Mouse (Mus musculus): ENCODE data around the gene Sit1. TPM values are rescaled to one million over a fixed set of nuclear protein-coding genes. Genes with fewer than 3 reads are reported as not detected.

The Sit1 gene
- polyA plus RNA-seq, 1 experiment from 2014 or later, result not detected

DNA sequence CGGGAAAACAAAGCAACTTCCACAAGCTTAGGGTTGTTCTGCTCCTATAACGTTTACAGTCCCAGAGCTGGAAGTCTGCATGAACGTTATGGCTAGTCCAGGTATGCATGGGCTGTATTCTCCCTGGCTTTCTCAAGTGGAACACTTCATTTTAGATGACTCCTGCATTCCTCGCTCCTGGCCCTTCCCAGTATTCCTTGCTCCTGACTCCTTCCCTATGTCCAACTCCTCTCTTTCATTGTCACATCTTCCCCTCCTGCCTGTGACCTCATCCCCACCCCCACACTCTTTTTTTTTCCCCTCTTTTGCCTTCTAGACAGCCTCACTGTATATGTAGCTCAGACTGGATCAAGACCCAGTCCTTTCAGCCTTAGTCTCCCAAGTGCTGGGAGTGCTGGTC lies 30.3 kb upstream of the Sit1 start:
- DNase-seq (ENCODE audit: low spot score, missing footprints) (no peak), ATAC-seq (ENCODE audit: low FRiP score) (no peak)
- WGBS, result 77% methylated on average over 4 of the region's 4 CpGs
- no peaks in the 10 kb centered on the region for H3K36me3 ChIP-seq (ENCODE audit: control insufficient read depth, insufficient read depth, low read length)
- peaks cover 3% of the 10 kb centered on the region for H3K27me3 ChIP-seq (ENCODE audit: control insufficient read depth, insufficient read depth, low read length)
- H3K27ac ChIP-seq (ENCODE audit: low read depth, low read length), result no peak overlapping the region
- no peak overlapping the region for H3K4me2 ChIP-seq
- no peak overlapping the region for H3K4me3 ChIP-seq (ENCODE audit: low read depth, low read length)
- no peak overlapping the region for H3K9ac ChIP-seq (ENCODE audit: low read length)
- peaks cover under 1% of the 10 kb centered on the region; the same call in 1 of the 2 replicates for H3K4me1 ChIP-seq (ENCODE audit: control insufficient read depth, insufficient read depth, low read length)
- H3K9me3 ChIP-seq (ENCODE audit: control insufficient read depth, low read length), result no peaks in the 10 kb centered on the region

DNA sequence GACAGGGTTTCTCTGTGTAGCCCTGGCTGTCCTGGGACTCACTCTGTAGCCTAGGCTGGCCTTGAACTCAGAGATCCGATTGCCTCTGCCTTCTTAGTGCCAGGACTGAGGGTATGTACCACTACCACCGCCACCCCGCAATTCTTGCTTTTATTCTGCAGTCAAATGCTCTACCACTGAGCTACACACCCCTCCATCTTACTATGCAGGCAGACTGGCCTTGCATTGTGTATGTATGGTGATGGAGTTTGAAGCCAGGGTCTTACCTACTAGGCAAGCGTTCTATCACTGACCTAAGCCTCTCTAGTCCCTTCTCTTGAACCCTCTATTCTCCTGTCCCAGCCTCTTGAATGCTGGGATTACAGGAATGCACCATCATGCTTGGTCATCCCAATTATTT lies 29.8 kb upstream of the Sit1 start:
- DNase-seq (ENCODE audit: low spot score, missing footprints), result no peak
- Histone ChIP-seq H3K4me1 (ENCODE audit: control insufficient read depth, insufficient read depth, low read length) (peaks cover under 1% of the 10 kb centered on the region; the same call in 1 of the 2 replicates), H3K9me3 (ENCODE audit: control insufficient read depth, low read length) (no peaks in the 10 kb centered on the region), H3K36me3 (ENCODE audit: control insufficient read depth, insufficient read depth, low read length) (no peaks in the 10 kb centered on the region), H3K4me3 (ENCODE audit: low read depth, low read length) (no peak overlapping the region), H3K27me3 (ENCODE audit: control insufficient read depth, insufficient read depth, low read length) (peaks cover 7% of the 10 kb centered on the region), H3K4me2 (no peak overlapping the region), H3K27ac (ENCODE audit: low read depth, low read length) (no peak overlapping the region), H3K9ac (ENCODE audit: low read length) (no peak overlapping the region)
- WGBS, result 91% methylated on average over 4 of the region's 4 CpGs
- no peak for ATAC-seq (ENCODE audit: low FRiP score)

DNA sequence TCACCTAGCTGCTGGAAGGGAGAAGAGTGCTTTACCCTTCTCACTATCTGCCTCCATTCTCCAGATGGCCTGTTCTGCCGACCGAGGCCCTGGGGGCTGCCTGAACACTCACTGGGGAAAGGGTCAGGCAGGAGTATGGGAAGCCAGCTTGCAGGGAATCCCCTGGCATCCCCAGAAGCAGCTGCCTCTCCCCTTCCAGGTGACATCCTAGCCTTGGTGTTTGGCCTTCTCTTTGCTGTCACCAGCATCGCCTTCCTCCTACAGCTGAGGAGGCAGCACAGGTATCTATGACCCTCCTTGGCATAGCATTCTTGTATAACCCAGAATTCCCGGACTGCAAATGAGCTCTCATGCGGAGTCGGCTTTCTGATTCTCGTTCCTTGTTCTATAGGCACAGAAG lies 29.1 kb upstream of the Sit1 start:
- ATAC-seq (ENCODE audit: low FRiP score) (no peak), DNase-seq (ENCODE audit: low spot score, missing footprints) (no peak)
- Histone ChIP-seq H3K36me3 (ENCODE audit: control insufficient read depth, insufficient read depth, low read length) (no peaks in the 10 kb centered on the region), H3K4me3 (ENCODE audit: low read depth, low read length) (no peak overlapping the region), H3K27me3 (ENCODE audit: control insufficient read depth, insufficient read depth, low read length) (peaks cover 11% of the 10 kb centered on the region), H3K9me3 (ENCODE audit: control insufficient read depth, low read length) (no peaks in the 10 kb centered on the region), H3K4me2 (no peak overlapping the region), H3K4me1 (ENCODE audit: control insufficient read depth, insufficient read depth, low read length) (peaks cover 3% of the 10 kb centered on the region; the same call in 1 of the 2 replicates), H3K27ac (ENCODE audit: low read depth, low read length) (no peak overlapping the region), H3K9ac (ENCODE audit: low read length) (no peak overlapping the region)
- 73% methylated on average over 7 of the region's 7 CpGs for WGBS

DNA sequence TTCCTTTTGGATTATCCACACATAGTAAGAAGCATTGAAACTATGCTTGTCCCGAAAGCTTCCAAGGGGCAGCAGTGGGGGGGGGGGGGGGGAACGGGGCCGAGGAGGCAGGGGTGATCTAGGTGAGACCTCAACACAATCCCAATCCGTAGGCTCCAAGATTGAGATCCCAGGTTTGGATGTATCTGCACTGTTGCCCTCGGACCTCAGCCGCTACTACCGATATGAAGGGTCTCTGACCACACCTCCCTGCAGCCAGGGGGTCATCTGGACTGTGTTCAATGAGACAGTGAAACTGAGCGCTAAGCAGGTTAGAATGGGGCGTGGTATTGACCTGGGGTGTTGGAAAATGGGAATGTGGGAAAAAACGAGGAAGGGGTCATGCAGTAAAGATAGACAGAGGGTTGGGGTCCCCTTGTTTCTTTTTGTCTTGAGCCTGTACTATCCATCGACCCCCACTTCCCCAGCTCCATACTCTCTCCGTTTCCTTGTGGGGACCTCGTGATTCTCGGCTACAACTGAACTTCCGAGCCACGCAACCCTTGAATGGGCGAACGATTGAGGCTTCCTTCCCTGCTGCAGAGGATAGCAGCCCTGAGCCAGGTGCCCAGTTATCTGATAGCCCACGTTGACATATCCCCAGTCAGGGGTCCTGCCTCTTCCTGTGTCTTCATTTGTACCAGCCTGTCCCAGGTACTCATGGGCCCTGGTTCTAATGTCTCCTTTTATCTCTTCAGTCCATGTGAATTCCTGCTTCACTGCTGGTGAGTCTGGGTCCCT lies 28.3 kb upstream of the Sit1 start:
- H3K4me2 ChIP-seq, result no peak overlapping the region
- H3K4me1 ChIP-seq (ENCODE audit: control insufficient read depth, insufficient read depth, low read length), result peaks cover 3% of the 10 kb centered on the region; the same call in 1 of the 2 replicates
- DNase-seq (ENCODE audit: low spot score, missing footprints), result no peak
- H3K4me3 ChIP-seq (ENCODE audit: low read depth, low read length), result no peak overlapping the region
- ATAC-seq (ENCODE audit: low FRiP score), result no peak
- H3K9me3 ChIP-seq (ENCODE audit: control insufficient read depth, low read length), result no peaks in the 10 kb centered on the region
- 83% methylated on average over 19 of the region's 19 CpGs for WGBS
- H3K36me3 ChIP-seq (ENCODE audit: control insufficient read depth, insufficient read depth, low read length), result no peaks in the 10 kb centered on the region
- H3K9ac ChIP-seq (ENCODE audit: low read length), result no peak overlapping the region
- peaks cover 18% of the 10 kb centered on the region for H3K27me3 ChIP-seq (ENCODE audit: control insufficient read depth, insufficient read depth, low read length)
- H3K27ac ChIP-seq (ENCODE audit: low read depth, low read length), result no peak overlapping the region

DNA sequence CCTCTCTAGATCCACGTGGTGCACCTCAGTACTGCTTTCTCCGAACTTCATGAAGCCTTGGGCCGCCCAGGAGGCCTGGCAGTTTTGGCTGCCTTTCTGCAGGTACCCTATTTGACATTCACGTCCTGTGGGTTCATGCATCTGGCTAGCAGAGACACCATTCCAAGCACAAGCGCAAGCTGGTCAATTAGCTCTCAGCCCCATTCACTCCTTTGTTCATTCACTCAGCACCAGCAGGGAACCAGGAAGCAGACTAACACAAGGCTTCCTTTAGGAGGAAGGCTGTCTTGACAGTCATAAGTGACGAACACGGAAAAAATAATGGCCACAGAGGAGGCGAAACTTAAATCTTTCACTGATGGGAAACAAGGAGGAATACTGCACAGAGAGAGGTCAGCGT lies 25.6 kb upstream of the Sit1 start:
- H3K9ac ChIP-seq (ENCODE audit: low read length), result no peak overlapping the region
- H3K36me3 ChIP-seq (ENCODE audit: control insufficient read depth, insufficient read depth, low read length), result no peaks in the 10 kb centered on the region
- 42% methylated on average over 9 of the region's 9 CpGs for WGBS
- H3K9me3 ChIP-seq (ENCODE audit: control insufficient read depth, low read length), result no peaks in the 10 kb centered on the region
- DNase-seq (ENCODE audit: low spot score, missing footprints), result no peak
- peak overlapping the region; percentile 53; the same call in 1 of the 2 replicates for H3K4me2 ChIP-seq
- no peak overlapping the region for H3K27ac ChIP-seq (ENCODE audit: low read depth, low read length)
- peaks cover 3% of the 10 kb centered on the region; the same call in 1 of the 2 replicates for H3K4me1 ChIP-seq (ENCODE audit: control insufficient read depth, insufficient read depth, low read length)
- H3K4me3 ChIP-seq (ENCODE audit: low read depth, low read length), result no peak overlapping the region
- peaks cover 21% of the 10 kb centered on the region for H3K27me3 ChIP-seq (ENCODE audit: control insufficient read depth, insufficient read depth, low read length)
- no peak for ATAC-seq (ENCODE audit: low FRiP score)

DNA sequence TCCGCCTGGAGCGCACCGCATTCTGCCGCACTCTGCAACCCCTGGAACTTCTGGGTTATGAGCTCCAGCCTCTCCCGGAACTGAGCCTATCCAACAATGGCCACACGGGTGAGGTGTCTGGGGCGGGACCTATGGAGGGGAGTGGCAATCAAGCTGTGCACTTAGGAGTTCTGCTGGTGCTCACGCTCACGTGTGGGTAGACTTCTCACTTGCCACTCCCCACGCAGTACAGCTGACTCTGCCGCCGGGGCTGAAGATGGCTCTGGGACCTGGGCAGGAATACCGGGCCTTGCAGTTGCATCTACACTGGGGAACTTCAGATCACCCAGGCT lies 25.1 kb upstream of the Sit1 start:
- H3K4me2 ChIP-seq, result peak overlapping the region; percentile 53
- no peaks in the 10 kb centered on the region for H3K9me3 ChIP-seq (ENCODE audit: control insufficient read depth, low read length)
- no peak for DNase-seq (ENCODE audit: low spot score, missing footprints)
- H3K4me3 ChIP-seq (ENCODE audit: low read depth, low read length), result peak overlapping the region; percentile 26
- 11% methylated on average over 13 of the region's 13 CpGs for WGBS
- H3K27ac ChIP-seq (ENCODE audit: low read depth, low read length), result no peak overlapping the region
- peaks cover 21% of the 10 kb centered on the region for H3K27me3 ChIP-seq (ENCODE audit: control insufficient read depth, insufficient read depth, low read length)
- no peaks in the 10 kb centered on the region for H3K36me3 ChIP-seq (ENCODE audit: control insufficient read depth, insufficient read depth, low read length)
- ATAC-seq (ENCODE audit: low FRiP score), result no peak; the same call in 1 of the 2 replicates
- H3K9ac ChIP-seq (ENCODE audit: low read length), result peak overlapping the region; percentile 36
- H3K4me1 ChIP-seq (ENCODE audit: control insufficient read depth, insufficient read depth, low read length), result peaks cover 3% of the 10 kb centered on the region; the same call in 1 of the 2 replicates

DNA sequence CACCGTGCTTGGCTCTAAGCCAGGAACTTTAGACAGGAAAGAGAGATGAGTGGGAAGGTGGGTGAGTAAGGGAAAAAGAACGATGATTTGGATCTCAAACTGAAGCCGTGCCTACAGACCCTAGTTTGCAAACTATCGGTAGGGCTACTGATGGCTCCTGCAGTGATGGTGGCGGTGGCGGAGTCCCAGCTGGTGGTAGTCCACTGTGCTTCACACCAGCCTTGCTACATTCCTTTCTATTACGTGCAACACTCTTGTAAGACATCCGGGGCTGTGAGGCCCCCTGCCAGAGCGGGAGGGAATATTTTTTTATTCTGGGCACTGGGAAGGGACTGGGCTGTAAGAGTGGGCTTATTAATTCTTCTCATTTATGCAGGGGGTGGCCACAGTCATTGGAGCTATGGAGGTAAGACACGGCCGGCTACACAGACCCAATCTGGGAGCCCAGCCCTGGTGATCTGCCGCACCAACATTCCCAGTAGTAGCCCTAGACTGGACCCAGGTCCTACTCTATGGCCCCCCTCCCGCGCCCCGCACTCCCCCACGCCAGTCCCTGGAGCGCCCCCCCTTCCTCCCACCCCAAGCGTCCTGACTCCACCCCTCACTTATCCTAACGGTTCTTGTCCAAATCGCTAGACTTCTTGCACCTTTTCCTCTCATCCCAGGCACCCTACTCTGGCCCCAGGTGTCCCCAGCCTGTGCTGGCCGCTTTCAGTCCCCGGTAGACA lies 24.6 kb upstream of the Sit1 start:
- peak overlapping the region; percentile 53 for H3K4me2 ChIP-seq
- DNase-seq (ENCODE audit: low spot score, missing footprints) (no peak), ATAC-seq (ENCODE audit: low FRiP score) (peak; percentile 27; the same call in 1 of the 2 replicates)
- peak overlapping the region; percentile 26 for H3K4me3 ChIP-seq (ENCODE audit: low read depth, low read length)
- peak overlapping the region; percentile 36 for H3K9ac ChIP-seq (ENCODE audit: low read length)
- peaks cover 21% of the 10 kb centered on the region for H3K27me3 ChIP-seq (ENCODE audit: control insufficient read depth, insufficient read depth, low read length)
- no peaks in the 10 kb centered on the region for H3K36me3 ChIP-seq (ENCODE audit: control insufficient read depth, insufficient read depth, low read length)
- H3K9me3 ChIP-seq (ENCODE audit: control insufficient read depth, low read length), result no peaks in the 10 kb centered on the region
- H3K27ac ChIP-seq (ENCODE audit: low read depth, low read length), result no peak overlapping the region
- 16% methylated on average over 22 of the region's 22 CpGs for WGBS
- H3K4me1 ChIP-seq (ENCODE audit: control insufficient read depth, insufficient read depth, low read length), result peaks cover 3% of the 10 kb centered on the region; the same call in 1 of the 2 replicates

DNA sequence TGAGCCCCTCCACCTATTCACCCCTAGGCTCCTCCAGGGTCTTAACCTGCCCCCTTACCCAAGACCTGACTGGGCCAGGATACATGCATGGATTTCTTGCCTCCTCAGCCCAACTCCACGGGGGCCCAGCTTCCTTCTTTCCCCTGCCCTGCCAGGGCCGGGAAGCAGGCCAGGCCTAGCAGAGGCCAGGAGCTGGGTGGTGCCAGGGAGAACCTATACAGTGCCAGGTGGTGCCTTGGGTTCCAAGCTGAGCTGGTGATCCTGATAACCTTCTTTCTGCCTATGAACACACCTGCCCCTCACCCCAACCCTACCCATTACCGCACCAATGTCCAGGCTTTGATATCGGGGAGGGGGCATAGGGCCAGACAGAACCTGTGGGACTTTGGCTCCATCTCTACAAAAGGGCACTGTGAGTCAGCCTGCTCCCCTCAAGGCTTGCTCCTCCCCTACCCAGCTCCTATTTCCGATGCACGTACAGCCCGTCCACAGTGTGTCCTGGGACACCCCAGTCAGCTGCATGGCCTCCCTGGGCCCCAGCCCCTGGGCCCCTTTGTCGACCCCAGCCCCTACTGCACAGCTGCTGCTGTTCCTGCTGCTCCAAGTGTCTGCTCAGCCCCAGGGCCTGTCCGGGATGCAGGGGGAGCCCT lies 23.1 kb upstream of the Sit1 start, which contains the start of gene Car9:
TSS of gene Car9 (plus strand) at position 431 of the 650 bp plus-strand sequence.
- Histone ChIP-seq H3K4me3 (ENCODE audit: low read depth, low read length) (no peak within 1 kb of the TSS), H3K9ac (ENCODE audit: low read length) (no peak within 1 kb of the TSS), H3K4me1 (ENCODE audit: control insufficient read depth, insufficient read depth, low read length) (peaks cover 3% of the 10 kb centered on the region; the same call in 1 of the 2 replicates), H3K27ac (ENCODE audit: low read depth, low read length) (no peak within 1 kb of the TSS), H3K36me3 (ENCODE audit: control insufficient read depth, insufficient read depth, low read length) (no peaks in the 10 kb centered on the region), H3K9me3 (ENCODE audit: control insufficient read depth, low read length) (no peaks in the 10 kb centered on the region), H3K4me2 (no peak within 1 kb of the TSS), H3K27me3 (ENCODE audit: control insufficient read depth, insufficient read depth, low read length) (peaks cover 21% of the 10 kb centered on the region)
- 49% methylated on average over 9 of the region's 9 CpGs for WGBS
- no peak for DNase-seq (ENCODE audit: low spot score, missing footprints)
- ATAC-seq (ENCODE audit: low FRiP score), result no peak
